Mouse (Mus musculus) midbrain, embryonic 14.5 days (tissue): ENCODE measurements around the gene Gm14214. TPM values are rescaled to one million over a fixed set of nuclear protein-coding genes. Genes with fewer than 3 reads are reported as not detected.

ENCODE experiments used
- ATAC-seq: fragments of 200-750 bp; cut with Nextera tagmentation; 2 replicates; pipeline ENCODE4 v1.8.0; 2017; ENCODE audit warnings: moderate number of reproducible peaks, moderate library complexity; ENCODE audit not compliant: low FRiP score, low TSS enrichment
- DNase-seq: peaks from one replicate; pipeline ENCODE4 v3.0.0-alpha.2; 2015
- H3K27ac ChIP-seq: fragments of 300-500 bp; sonication (generic); replicated peaks from 2 replicates; pipeline ENCODE4 v1.5.1; 2014; ENCODE audit warnings: mild to moderate bottlenecking, low read depth, low read length, moderate library complexity
- H3K27me3 ChIP-seq: fragments of 300-500 bp; sonication (generic); 2 replicates; pipeline ENCODE4 v1.6.1; 2014; ENCODE audit warnings: low read length, control low read depth, mixed read lengths; ENCODE audit not compliant: control insufficient read depth, insufficient read depth
- H3K36me3 ChIP-seq: fragments of 300-500 bp; sonication (generic); 2 replicates; pipeline ENCODE4 v1.6.1; 2014; ENCODE audit warnings: low read length, control low read depth; ENCODE audit not compliant: control insufficient read depth, insufficient read depth
- H3K4me1 ChIP-seq: fragments of 300-500 bp; sonication (generic); 2 replicates; pipeline ENCODE4 v1.6.1; 2014; ENCODE audit warnings: mild to moderate bottlenecking, antibody characterized with exemption, low read length, control low read depth; ENCODE audit not compliant: control insufficient read depth, insufficient read depth
- H3K4me2 ChIP-seq: fragments of 300-500 bp; sonication (generic); 2 replicates; pipeline ENCODE4 v1.6.1; 2014; ENCODE audit warnings: mild to moderate bottlenecking, low read length, moderate library complexity
- H3K4me3 ChIP-seq: fragments of 300-500 bp; sonication (generic); replicated peaks from 2 replicates; pipeline ENCODE4 v1.5.1; 2014; ENCODE audit warnings: low read depth, low read length
- H3K9ac ChIP-seq: fragments of 300-500 bp; sonication (generic); replicated peaks from 2 replicates; pipeline ENCODE4 v1.6.1; 2014; ENCODE audit warnings: mild to moderate bottlenecking, low read length, moderate library complexity
- H3K9me3 ChIP-seq: fragments of 300-500 bp; sonication (generic); 2 replicates; pipeline ENCODE4 v1.6.1; 2016; ENCODE audit warnings: low read length, control low read depth, mixed read lengths; ENCODE audit not compliant: control insufficient read depth
- WGBS: fragments of 180-500 bp; shearing (Covaris S2); extraction: QIAGEN DNeasy Blood & Tissue Kit; methylation state at CpG from one replicate; pipeline ENCODE4 v1.1.7; 2014; 5-methylcytosine and 5-hydroxymethylcytosine counted together
- polyA plus RNA-seq: library from polyadenylated mRNA; unstranded; fragments of >200 nt; fragmentation: Nextera tagmentation; extraction: Ambion mirVana; gene quantifications from 2 replicates; pipeline ENCODE4 v1.2.1, GENCODE M21; 2014

Gene Gm14214
- polyA plus RNA-seq, 1 experiment from 2014 or later, result not detected

GRCm38 (mm10) chr2:154748383-154748782 lies 21.4 kb downstream of the Gm14214 start:
- H3K9me3 ChIP-seq, result no peaks in the 10 kb centered on the region
- no peak for DNase-seq
- no peak overlapping the region for H3K9ac ChIP-seq
- no peaks in the 10 kb centered on the region for H3K27me3 ChIP-seq
- no peak for ATAC-seq
- H3K4me1 ChIP-seq, result 0 out of 2 replicates have a peak, but pooled peaks cover 6% of the 10 kb centered on the region
- H3K4me3 ChIP-seq, result no peak overlapping the region
- no peaks in the 10 kb centered on the region for H3K36me3 ChIP-seq
- H3K4me2 ChIP-seq, result no peak overlapping the region
- WGBS, result 86% methylated on average over 2 of the region's 2 CpGs
- H3K27ac ChIP-seq, result no peak overlapping the region

- WGBS, result 76% methylated on average over 4 of the region's 4 CpGs
- DNase-seq, result no peak
- Histone ChIP-seq H3K36me3 (no peaks in the 10 kb centered on the region), H3K4me3 (no peak overlapping the region), H3K9me3 (no peaks in the 10 kb centered on the region), H3K27ac (no peak overlapping the region), H3K4me1 (no peaks in the 10 kb centered on the region), H3K4me2 (no peak overlapping the region), H3K27me3 (no peaks in the 10 kb centered on the region), H3K9ac (no peak overlapping the region)
- ATAC-seq, result no peak
Measured at GRCm38 (mm10) chr2:154743915-154744314, 25.9 kb downstream of the Gm14214 start.

- Histone ChIP-seq H3K9ac (no peak overlapping the region), H3K4me2 (no peak overlapping the region), H3K4me3 (no peak overlapping the region), H3K36me3 (no peaks in the 10 kb centered on the region), H3K27ac (no peak overlapping the region), H3K9me3 (no peaks in the 10 kb centered on the region), H3K4me1 (no peaks in the 10 kb centered on the region), H3K27me3 (no peaks in the 10 kb centered on the region)
- ATAC-seq (no peak), DNase-seq (no peak)
- 76% methylated on average over 10 of the region's 10 CpGs for WGBS
Measured at GRCm38 (mm10) chr2:154742911-154743819, 26.7 kb downstream of the Gm14214 start.

GRCm38 (mm10) chr2:154738621-154739020 lies 31.2 kb downstream of the Gm14214 start:
- ATAC-seq, result no peak
- Histone ChIP-seq H3K9me3 (no peaks in the 10 kb centered on the region), H3K4me3 (no peak overlapping the region), H3K9ac (no peak overlapping the region), H3K4me1 (no peaks in the 10 kb centered on the region), H3K4me2 (no peak overlapping the region), H3K36me3 (no peaks in the 10 kb centered on the region), H3K27ac (no peak overlapping the region), H3K27me3 (no peaks in the 10 kb centered on the region)
- no peak for DNase-seq
- 92% methylated on average over 5 of the region's 5 CpGs for WGBS

GRCm38 (mm10) chr2:154735986-154736385 lies 33.8 kb downstream of the Gm14214 start:
- H3K27me3 ChIP-seq, result no peaks in the 10 kb centered on the region
- WGBS, result 84% methylated on average over 7 of the region's 7 CpGs
- ATAC-seq, result no peak
- H3K27ac ChIP-seq, result no peak overlapping the region
- no peak overlapping the region for H3K9ac ChIP-seq
- no peaks in the 10 kb centered on the region for H3K9me3 ChIP-seq
- no peak overlapping the region for H3K4me3 ChIP-seq
- DNase-seq, result no peak
- no peaks in the 10 kb centered on the region for H3K36me3 ChIP-seq
- no peak overlapping the region for H3K4me2 ChIP-seq
- H3K4me1 ChIP-seq, result no peaks in the 10 kb centered on the region

GRCm38 (mm10) chr2:154735416-154735815 lies 34.4 kb downstream of the Gm14214 start:
- no peak overlapping the region for H3K4me3 ChIP-seq
- H3K9ac ChIP-seq, result no peak overlapping the region
- DNase-seq (no peak), ATAC-seq (no peak)
- no peaks in the 10 kb centered on the region for H3K36me3 ChIP-seq
- WGBS, result 59% methylated on average over 7 of the region's 7 CpGs
- H3K27me3 ChIP-seq, result no peaks in the 10 kb centered on the region
- H3K27ac ChIP-seq, result no peak overlapping the region
- H3K4me1 ChIP-seq, result no peaks in the 10 kb centered on the region
- no peak overlapping the region for H3K4me2 ChIP-seq
- no peaks in the 10 kb centered on the region for H3K9me3 ChIP-seq

DNA sequence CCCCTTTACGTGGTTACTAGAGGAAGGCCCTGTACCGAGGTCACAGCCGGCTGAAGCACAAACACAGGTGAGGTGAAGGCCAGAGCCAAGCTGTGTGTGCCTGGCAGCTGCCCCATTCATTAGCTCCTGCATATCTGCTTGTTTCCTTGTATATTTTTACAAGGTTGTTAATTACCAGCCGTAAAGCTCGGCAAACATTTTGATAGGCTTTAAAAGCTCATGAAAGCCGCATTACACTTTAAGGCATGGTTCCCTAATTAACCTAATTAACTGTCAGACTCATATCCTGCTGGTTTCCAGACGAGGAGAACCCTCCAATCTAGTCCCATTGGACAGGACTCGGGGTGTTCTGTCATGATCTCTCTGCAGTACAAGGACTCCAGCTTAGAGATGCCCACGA lies 34.9 kb downstream of the Gm14214 start:
- no peak overlapping the region for H3K9ac ChIP-seq
- DNase-seq, result no peak
- H3K4me3 ChIP-seq, result no peak overlapping the region
- no peak for ATAC-seq
- H3K27ac ChIP-seq, result no peak overlapping the region
- no peaks in the 10 kb centered on the region for H3K9me3 ChIP-seq
- no peak overlapping the region for H3K4me2 ChIP-seq
- H3K4me1 ChIP-seq, result no peaks in the 10 kb centered on the region
- WGBS, result 76% methylated on average over 9 of the region's 9 CpGs
- no peaks in the 10 kb centered on the region for H3K36me3 ChIP-seq
- H3K27me3 ChIP-seq, result no peaks in the 10 kb centered on the region

DNA sequence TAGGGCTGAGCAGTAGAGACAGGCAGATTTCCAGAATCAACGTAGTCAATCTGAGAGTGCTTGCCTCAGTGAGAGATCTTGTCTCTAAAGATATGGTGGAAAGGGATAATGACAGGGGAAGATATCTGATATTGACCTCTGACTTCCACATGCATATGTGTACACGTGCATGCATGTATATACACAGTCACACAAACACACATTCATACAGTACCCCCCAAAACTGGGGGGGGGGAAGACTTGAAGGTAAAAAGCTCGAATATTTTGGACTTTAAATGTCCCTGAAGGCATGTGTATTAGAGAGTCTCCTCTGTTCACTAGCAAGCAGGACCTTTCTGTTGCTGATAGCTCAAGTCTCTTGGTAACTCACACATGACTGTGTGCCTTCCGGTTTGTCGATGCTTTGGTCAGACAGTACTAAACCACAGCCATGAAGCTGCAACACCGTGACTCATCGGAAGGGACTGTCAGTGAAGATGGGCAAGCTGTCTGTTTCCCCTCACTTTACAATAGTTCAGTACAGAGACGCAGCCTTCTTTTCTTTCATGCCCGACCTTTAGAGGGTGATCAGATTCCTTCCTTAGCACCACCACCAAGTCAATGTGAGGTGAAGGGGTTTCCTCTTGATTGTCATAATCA lies 37.2 kb downstream of the Gm14214 start:
- no peak overlapping the region for H3K4me2 ChIP-seq
- no peak overlapping the region for H3K4me3 ChIP-seq
- no peaks in the 10 kb centered on the region for H3K36me3 ChIP-seq
- WGBS, result 76% methylated on average over 9 of the region's 9 CpGs
- no peak overlapping the region for H3K9ac ChIP-seq
- no peaks in the 10 kb centered on the region for H3K4me1 ChIP-seq
- DNase-seq (no peak), ATAC-seq (no peak)
- H3K9me3 ChIP-seq, result no peaks in the 10 kb centered on the region
- no peak overlapping the region for H3K27ac ChIP-seq
- H3K27me3 ChIP-seq, result no peaks in the 10 kb centered on the region

GRCm38 (mm10) chr2:154731916-154732315 lies 37.9 kb downstream of the Gm14214 start:
- WGBS, result 69% methylated on average over 2 of the region's 2 CpGs
- Histone ChIP-seq H3K9me3 (no peaks in the 10 kb centered on the region), H3K4me3 (no peak overlapping the region), H3K36me3 (no peaks in the 10 kb centered on the region), H3K27me3 (no peaks in the 10 kb centered on the region), H3K4me2 (no peak overlapping the region), H3K27ac (no peak overlapping the region), H3K4me1 (no peaks in the 10 kb centered on the region), H3K9ac (no peak overlapping the region)
- ATAC-seq (no peak), DNase-seq (no peak)
